Mouse (Mus musculus) urinary bladder, postnatal 36 days (tissue): ENCODE data around the gene Cpa4.
A peak's percentile ranks its signal among the peaks of the same experiment; 100 is the strongest.

Experiments used
- DNase-seq, 2 experiments: peaks; one replicate each; pipeline ENCODE4 v3.0.0; 2022; ENCODE audit warnings: low spot score in 2 of 2, mixed read lengths in 1 of 2

Gene Cpa4

DNA sequence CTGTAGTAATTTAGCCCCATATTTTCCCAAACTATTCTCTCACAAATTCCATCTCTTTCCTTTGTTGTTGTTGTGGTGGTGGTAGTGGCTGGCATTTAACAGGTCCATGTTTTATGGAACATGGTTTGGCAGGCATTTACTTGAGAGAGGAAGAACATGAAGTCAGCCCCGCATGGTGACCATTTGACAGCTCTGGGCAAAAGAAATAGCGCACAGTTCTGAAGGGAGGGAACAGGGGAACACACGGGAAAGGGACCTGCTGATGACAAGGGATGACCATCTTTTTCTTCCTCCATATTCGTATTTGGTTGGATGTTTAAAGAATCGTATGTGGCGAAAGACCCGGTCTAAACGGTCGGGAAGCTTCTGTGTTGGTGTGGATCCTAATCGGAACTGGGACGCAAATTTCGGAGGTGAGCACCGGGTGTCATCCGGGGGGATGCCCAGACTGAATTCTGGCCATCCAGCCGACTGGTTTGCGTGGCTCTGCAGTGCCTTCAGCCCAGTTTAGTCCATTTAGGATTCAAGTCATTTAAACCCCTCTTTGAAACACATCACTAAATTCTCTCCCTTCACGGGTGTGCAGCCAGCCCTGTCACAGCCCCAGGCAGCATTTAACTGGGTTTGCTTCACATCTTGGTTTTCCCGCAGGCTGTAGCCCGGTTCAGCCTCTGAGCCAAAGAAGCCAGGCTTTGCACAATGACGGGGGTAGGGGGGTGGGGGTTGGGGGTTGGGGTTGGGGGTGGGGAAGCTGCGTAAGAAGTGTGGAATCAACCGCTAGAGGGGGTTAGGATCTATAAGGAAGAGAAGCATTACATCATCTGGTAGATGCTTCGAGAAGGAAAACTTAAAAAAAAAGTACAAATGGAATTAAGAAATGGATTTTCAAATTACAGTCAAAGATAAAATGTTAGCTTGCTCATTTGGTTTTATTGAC is 16.3 kb upstream of the Cpa4 start:
- no peak for DNase-seq

GRCm38 (mm10) chr6:30552628-30553027 is 15.5 kb upstream of the Cpa4 start:
- DNase-seq, result no peak

GRCm38 (mm10) chr6:30553381-30554010 is 14.7 kb upstream of the Cpa4 start:
- peak in 1 of 2 experiments; percentile 21 for DNase-seq

DNA sequence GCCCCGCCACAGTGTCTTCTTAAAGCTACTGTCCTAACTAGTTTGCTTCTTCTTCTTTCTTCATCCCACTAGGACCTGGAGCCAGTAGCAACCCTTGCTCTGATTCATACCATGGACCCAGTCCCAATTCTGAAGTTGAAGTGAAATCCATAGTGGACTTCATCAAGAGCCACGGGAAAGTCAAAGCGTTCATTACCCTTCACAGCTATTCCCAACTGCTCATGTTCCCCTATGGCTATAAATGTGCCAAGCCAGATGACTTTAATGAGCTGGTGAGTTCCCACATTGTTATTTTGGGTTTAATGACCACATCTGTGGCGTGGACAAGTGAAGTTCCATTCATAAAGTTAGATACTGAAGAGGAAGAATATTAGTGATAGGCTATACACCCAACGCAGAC is 14.1 kb upstream of the Cpa4 start:
- no peak for DNase-seq

DNA sequence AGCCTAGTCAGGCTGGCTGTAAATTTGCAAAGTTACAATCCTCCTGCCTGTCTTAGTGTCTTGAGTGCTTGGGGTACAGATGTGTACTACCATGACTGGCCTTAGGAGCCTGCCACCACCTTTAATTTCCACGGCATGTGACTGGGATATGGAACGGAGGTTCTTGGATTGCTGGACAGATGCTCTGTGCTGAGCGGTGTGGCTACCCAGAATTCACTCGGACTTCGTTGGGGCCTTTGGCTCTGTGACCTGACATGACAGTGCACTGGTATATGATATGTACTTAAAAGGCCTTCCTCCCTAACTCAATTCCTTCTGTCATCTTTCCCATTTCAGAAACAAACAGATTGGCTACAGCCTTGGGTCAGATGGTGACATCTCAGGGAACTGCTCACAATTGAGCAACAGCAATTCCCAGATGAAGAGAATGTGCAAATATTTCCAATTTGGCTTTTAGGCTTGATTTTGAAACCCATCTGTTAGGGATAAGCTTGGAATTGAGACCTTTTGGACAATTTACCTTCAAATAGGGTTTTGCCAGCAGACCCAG is 13.5 kb upstream of the Cpa4 start:
- DNase-seq, result no peak

GRCm38 (mm10) chr6:30556080-30556479 is 12.1 kb upstream of the Cpa4 start:
- peak in 1 of 2 experiments; percentile 35 for DNase-seq

DNA sequence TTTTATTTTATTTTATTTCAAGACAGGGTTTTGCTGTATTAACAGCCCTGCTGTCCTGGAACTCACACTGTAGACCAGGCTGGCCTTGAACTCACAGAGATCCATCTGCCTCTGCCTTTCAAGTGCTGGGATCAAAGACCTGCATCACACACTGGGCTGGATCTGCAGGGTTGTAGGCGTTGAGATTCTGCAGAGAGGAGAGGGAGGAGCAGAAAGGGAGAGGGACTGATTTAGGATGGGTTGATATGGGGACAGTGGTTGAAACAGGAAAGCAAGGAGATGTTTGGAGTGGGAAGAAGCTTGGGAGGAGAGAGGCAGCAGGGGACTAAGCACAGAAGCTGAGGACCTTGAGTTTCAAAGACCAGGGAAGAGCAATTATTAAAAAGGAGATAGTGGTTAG is 8.4 kb upstream of the Cpa4 start:
- DNase-seq, result no peak

DNA sequence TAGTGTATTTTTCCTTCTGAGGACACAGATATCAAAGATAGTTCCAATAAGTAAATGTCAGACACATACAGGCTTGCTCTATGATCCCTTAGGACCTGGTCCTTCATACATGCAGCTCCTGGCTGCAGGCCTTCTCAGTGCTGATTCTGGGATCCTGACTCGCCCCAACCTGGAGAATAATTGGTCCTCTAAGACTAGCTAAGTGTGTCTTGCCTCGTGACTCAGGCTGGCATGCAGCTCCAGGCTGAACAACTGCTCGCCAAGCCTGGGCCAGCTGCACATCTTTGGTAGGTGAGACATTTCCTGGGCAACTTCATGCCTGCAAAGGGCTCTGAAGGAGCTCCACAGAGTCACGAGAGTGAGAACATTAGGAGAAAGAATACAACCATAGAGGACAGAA is 6.0 kb upstream of the Cpa4 start:
- DNase-seq, result no peak

DNA sequence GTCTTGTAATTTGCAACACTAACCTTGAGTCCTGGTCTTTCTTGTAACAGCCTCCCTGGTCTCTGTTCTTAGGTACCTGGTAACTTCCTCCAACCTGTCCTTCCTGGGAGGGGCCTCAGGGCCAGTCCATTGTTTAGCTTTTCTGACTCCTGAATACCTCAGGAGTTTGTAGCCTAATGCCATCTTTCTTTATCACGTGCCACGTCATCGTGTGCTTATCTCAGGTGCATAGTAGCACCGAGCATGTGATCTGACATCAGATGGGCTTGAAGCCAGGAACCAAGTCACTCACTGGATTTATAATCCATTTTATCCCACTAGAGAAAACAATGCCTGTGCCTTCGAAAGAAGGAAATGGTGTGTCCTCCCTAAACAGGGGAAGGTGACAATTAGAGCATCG is 4.6 kb upstream of the Cpa4 start:
- peak in 1 of 2 experiments; percentile 17 for DNase-seq

DNA sequence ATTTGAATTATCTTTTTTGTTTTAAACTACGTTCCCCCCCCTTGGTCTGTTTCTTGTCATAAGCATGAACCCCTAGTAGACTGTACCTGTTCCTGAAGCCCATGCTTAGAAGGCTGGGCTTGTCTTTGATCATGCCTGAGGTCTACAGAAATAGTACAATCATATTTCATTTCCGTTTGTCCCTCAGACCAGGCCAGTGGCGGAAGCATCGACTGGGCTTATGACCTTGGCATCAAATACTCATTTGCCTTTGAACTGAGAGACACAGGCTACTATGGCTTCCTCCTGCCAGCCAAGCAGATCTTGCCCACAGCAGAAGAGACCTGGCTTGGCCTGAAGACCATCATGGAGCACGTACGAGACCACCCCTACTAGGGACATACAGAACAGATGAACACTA is 4.1 kb upstream of the Cpa4 start:
- DNase-seq, result no peak

- no peak for DNase-seq
Observed at GRCm38 (mm10) chr6:30569331-30569730, 1.2 kb downstream of the Cpa4 start.

DNA sequence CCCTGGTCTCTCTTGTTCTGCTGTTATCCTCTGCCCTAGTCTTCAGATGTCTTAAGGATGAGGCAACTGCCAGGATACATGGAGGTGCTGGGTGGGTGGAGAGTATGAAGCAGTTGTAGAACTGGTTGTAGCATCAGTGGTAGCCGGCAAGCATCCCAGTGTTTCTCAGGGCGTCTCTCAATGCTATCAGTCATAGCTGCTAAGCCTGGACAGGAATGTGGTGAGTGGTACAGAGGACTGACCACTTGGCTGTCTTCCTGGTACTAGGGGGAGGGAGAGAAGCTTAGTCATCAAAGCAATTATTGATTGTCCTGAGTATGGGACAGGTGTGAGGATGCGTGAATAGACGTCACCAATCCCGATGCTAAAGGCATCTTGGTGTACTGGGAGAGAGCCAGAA is 1.8 kb downstream of the Cpa4 start:
- DNase-seq, result no peak

GRCm38 (mm10) chr6:30572456-30573311 is 4.5 kb downstream of the Cpa4 start:
- no peak for DNase-seq

- no peak for DNase-seq
Observed at GRCm38 (mm10) chr6:30573380-30573779, 5.2 kb downstream of the Cpa4 start.

- no peak for DNase-seq
Observed at GRCm38 (mm10) chr6:30574945-30575344, 6.8 kb downstream of the Cpa4 start.

DNA sequence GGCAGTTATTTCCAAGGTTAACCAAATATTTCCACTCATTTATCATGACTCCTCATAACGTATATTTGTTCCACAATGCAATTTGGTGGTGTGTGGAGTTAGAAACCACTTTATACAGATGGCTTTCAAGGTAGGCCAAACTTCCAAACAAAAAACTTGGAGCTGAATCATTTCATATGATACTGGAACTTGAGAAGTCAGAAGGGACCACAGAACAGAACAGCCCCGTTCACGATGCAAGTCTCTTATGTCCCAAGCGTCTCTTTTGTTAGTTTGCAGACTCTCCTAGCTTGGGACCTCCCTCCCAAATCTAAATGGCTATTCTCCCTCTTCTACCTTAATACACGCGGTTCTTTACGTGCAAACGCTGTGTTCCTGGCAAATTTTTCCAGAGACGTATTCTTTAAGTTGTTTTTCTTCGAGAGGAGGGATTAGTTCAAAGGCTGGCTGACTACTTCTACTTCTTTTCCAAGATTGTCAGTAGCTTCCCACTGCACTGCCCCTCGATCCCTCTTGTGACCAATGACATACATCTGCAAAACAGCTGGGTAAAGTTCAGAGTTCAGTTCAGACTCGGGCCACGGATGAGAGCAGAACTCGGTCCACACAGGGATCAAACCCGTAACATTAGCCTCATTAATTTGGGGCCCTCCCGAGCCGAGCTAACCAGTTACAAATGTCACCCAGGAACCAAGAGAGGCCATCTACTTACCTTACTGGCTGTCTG is 8.5 kb downstream of the Cpa4 start:
- DNase-seq, result no peak

DNA sequence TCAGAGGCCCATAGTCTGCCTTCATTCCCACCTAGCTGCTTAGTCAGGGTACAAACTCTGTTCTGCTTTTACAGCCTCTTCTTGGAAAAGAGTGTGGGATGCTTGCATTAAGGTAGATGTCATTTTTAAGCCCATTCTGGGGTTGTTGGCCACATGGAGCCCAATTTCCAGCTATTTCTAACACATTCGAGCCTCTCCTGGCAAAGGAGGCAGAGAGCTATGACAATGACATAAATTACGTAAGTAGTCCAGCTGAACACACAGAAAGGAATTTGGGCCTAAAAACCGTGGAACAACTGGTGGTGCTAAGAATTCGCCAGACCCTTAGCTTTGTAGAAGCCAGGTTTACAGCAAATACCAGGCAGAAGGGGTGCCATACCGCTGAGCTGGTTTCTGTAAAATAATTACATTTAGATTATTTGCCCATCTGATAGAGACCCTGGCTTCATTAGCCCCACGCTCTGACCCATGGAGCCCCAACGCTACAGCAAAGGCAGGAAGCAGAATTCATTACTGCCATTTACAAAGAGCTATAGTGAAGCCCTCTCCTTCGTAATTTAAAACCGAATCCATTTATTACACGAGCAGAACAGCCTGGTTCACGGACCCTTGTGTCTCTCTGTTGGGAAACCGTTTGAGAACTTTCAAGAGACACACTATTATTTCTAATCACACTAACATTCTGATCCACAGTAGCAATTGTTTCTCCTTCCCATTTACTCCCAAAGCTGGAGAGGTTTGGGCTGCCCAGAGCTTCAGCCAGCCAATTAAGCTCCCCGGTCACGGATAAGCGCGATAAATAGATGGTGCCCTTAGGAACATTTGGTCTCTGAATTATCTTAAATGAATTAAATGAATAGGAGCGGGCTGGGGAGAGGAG is 12.0 kb downstream of the Cpa4 start:
- no peak for DNase-seq

- DNase-seq, result no peak
Observed at GRCm38 (mm10) chr6:30580841-30581176, 12.6 kb downstream of the Cpa4 start.

GRCm38 (mm10) chr6:30586886-30587442 is 18.8 kb downstream of the Cpa4 start:
- DNase-seq, result no peak

DNA sequence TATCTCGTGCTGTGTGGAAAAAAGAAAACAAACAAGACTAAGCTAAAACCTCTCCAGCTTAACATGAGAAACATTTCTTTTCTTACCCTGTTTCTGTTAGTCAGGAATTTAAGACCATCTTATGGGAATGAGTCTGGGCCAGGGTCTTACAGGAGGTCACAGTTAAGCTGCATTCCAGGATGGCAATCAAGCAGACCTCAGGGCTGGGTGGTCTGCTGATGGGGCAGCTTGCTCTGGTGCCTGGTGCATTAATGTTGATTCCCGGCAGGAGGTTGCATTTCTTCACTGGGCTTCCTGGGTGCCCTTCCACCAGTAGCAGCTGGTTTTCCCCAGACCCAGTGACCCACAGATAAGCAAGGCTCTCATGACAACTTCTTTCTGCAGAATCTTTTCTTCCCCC is 21.6 kb downstream of the Cpa4 start:
- no peak for DNase-seq
